In genomic region chr6:52253511-52254500, GRCm38 (mm10) we compare ENCODE assay signal across 8 mouse cellular contexts. TPM values are rescaled to one million over a fixed set of nuclear protein-coding genes. Genes with fewer than 3 reads are reported as not detected.
DNase-seq lines count a peak whose midpoint lies in the region; ATAC-seq and TF ChIP-seq lines count a peak whose summit lies in the region.
"Had no signal": no experiment of that assay in that cellular context is flagged by ENCODE, and none has a peak within 500 bp of the region (broad histone marks: within the 10 kb centered on the region; RNA-seq: fewer than 3 reads in every experiment).

No protein-coding gene starts in this region.

- TF ChIP-seq CTCF in small intestine, adult 2 months (IDR thresholded peaks at IDR 0.05; ENCODE audit: extremely low read depth, insufficient read length, insufficient replicate concordance, low read depth, low read length): no peak
- no peak for TF ChIP-seq CTCF in layer of hippocampus, adult 2 months (conservative IDR thresholded peaks at IDR 0.05)

- ATAC-seq in lung, embryonic 15.5 days (ENCODE audit: borderline replicate concordance, extremely low read depth, low FRiP score, low TSS enrichment): peak; percentile 23; the same call in 1 of the 2 replicates
- ATAC-seq in embryonic facial prominence, embryonic 11.5 days (replicated peaks; ENCODE audit: insufficient number of reproducible peaks, low FRiP score, low TSS enrichment, low read depth): no peak
- no peak for ATAC-seq in intestine, embryonic 16.5 days

- DNase-seq in lung, postnatal 25 days (ENCODE audit: low spot score): no peak
- peak; percentile 27 for DNase-seq in embryonic facial prominence, embryonic 11.5 days (ENCODE audit: low spot score)
- DNase-seq in thymus, postnatal 10 days (ENCODE audit: low spot score in 2 of 2): no peak
- DNase-seq in layer of hippocampus, adult 2 months (ENCODE audit: low spot score in 2 of 2): no peak
- DNase-seq: embryo, embryonic 11 days had no signal

- 1% methylated on average over 59 of the region's 59 CpGs for WGBS in lung, embryonic 15.5 days
- under 1% methylated on average over 59 of the region's 59 CpGs for WGBS in embryonic facial prominence, embryonic 11.5 days
- WGBS in intestine, embryonic 16.5 days: 3% methylated on average over 59 of the region's 59 CpGs
- WGBS in small intestine, adult 2 months: 4% methylated on average over 59 of the region's 59 CpGs

- no peak for TF ChIP-seq POLR2A in small intestine, adult 2 months (IDR thresholded peaks at IDR 0.05; ENCODE audit: low read depth, low read length)

- H3K4me3 ChIP-seq in lung, embryonic 15.5 days: no peak overlapping the region
- no peak overlapping the region for H3K4me3 ChIP-seq in embryonic facial prominence, embryonic 11.5 days (ENCODE audit: low read depth, low read length)
- 0 out of 2 replicates have a peak overlapping the region, but pooled peaks have one; percentile 2 for H3K4me3 ChIP-seq in intestine, embryonic 16.5 days (ENCODE audit: low read length)
- H3K4me3 ChIP-seq in small intestine, adult 2 months (ENCODE audit: low read depth, low read length): peak overlapping the region; percentile 28
- H3K4me3 ChIP-seq in layer of hippocampus, adult 2 months: no peak overlapping the region

- H3K27ac ChIP-seq in lung, embryonic 15.5 days: no peak overlapping the region
- no peak overlapping the region for H3K27ac ChIP-seq in embryonic facial prominence, embryonic 11.5 days (replicated peaks; ENCODE audit: low read depth, low read length)
- no peak overlapping the region for H3K27ac ChIP-seq in intestine, embryonic 16.5 days (ENCODE audit: low read length)
- no peak overlapping the region for H3K27ac ChIP-seq in small intestine, adult 2 months (ENCODE audit: insufficient read depth, low read depth, low read length)
- no peak overlapping the region for H3K27ac ChIP-seq in layer of hippocampus, adult 2 months

- no peak overlapping the region for H3K9ac ChIP-seq in lung, embryonic 15.5 days
- no peak overlapping the region for H3K9ac ChIP-seq in embryonic facial prominence, embryonic 11.5 days (replicated peaks; ENCODE audit: low read length)
- no peak overlapping the region for H3K9ac ChIP-seq in intestine, embryonic 16.5 days (ENCODE audit: low read depth, low read length)

- H3K36me3 ChIP-seq in lung, embryonic 15.5 days: no peaks in the 10 kb centered on the region
- no peaks in the 10 kb centered on the region for H3K36me3 ChIP-seq in embryonic facial prominence, embryonic 11.5 days (replicated peaks; ENCODE audit: control insufficient read depth, insufficient read depth, low read depth, low read length)
- no peaks in the 10 kb centered on the region for H3K36me3 ChIP-seq in intestine, embryonic 16.5 days (ENCODE audit: control insufficient read depth, insufficient read depth, low read length)
- no peaks in the 10 kb centered on the region for H3K36me3 ChIP-seq in small intestine, adult 2 months (ENCODE audit: control insufficient read depth, insufficient read depth, low read length)

- no peaks in the 10 kb centered on the region for H3K9me3 ChIP-seq in lung, embryonic 15.5 days
- no peaks in the 10 kb centered on the region for H3K9me3 ChIP-seq in embryonic facial prominence, embryonic 11.5 days (replicated peaks; ENCODE audit: control insufficient read depth, low read length)
- no peaks in the 10 kb centered on the region for H3K9me3 ChIP-seq in intestine, embryonic 16.5 days (ENCODE audit: control insufficient read depth, low read length)

- peaks cover 94% of the 10 kb centered on the region for H3K27me3 ChIP-seq in lung, embryonic 15.5 days
- peaks cover 81% of the 10 kb centered on the region for H3K27me3 ChIP-seq in embryonic facial prominence, embryonic 11.5 days (ENCODE audit: control insufficient read depth, insufficient read depth, low read length)
- peaks cover 58% of the 10 kb centered on the region for H3K27me3 ChIP-seq in intestine, embryonic 16.5 days (replicated peaks; ENCODE audit: control insufficient read depth, insufficient read depth, low read length)
- peaks cover 70% of the 10 kb centered on the region for H3K27me3 ChIP-seq in small intestine, adult 2 months (ENCODE audit: control insufficient read depth, insufficient read depth, low read length)

- peaks cover 9% of the 10 kb centered on the region for H3K4me1 ChIP-seq in lung, embryonic 15.5 days
- H3K4me1 ChIP-seq in embryonic facial prominence, embryonic 11.5 days (ENCODE audit: control insufficient read depth, insufficient read depth, low read length): no peaks in the 10 kb centered on the region; the same call in 1 of the 2 replicates
- no peaks in the 10 kb centered on the region for H3K4me1 ChIP-seq in intestine, embryonic 16.5 days (ENCODE audit: control insufficient read depth, insufficient read depth, low read length)
- peaks cover 2% of the 10 kb centered on the region; the same call in 1 of the 2 replicates for H3K4me1 ChIP-seq in small intestine, adult 2 months (ENCODE audit: control insufficient read depth, insufficient read depth, insufficient read length, low read length)

- 0 out of 2 replicates have a peak overlapping the region, but pooled peaks have one; percentile 2 for H3K4me2 ChIP-seq in lung, embryonic 15.5 days
- H3K4me2 ChIP-seq in embryonic facial prominence, embryonic 11.5 days (ENCODE audit: low read depth, low read length): no peak overlapping the region; the same call in 1 of the 2 replicates
- peak overlapping the region; percentile 14; the same call in 1 of the 2 replicates for H3K4me2 ChIP-seq in intestine, embryonic 16.5 days (ENCODE audit: low read depth, low read length)

RNA-seq across cellular contexts. Expression of gene Hoxa13, which starts 6.9 kb away (rescaled TPM):
- not detected in 2 replicates for polyA plus RNA-seq in lung, embryonic 15.5 days (2015; fragmentation: Nextera tagmentation; extraction: Ambion mirVana)
- not detected in 2 replicates for polyA plus RNA-seq in embryonic facial prominence, embryonic 11.5 days (2014; fragmentation: Nextera tagmentation; extraction: Ambion mirVana)
- 0.24 and 0.45 TPM in 2 replicates for polyA plus RNA-seq in intestine, embryonic 16.5 days (2015; fragmentation: Nextera tagmentation; extraction: Ambion mirVana)
- not detected in 2 replicates for polyA plus RNA-seq in small intestine, adult 2 months (2012; rRNA removed)
- not detected for total RNA-seq in layer of hippocampus, adult 2 months (2021)

RNA-seq across cellular contexts. Expression of gene Hoxa11, which starts 8.2 kb away (rescaled TPM):
- polyA plus RNA-seq in lung, embryonic 15.5 days (2015; fragmentation: Nextera tagmentation; extraction: Ambion mirVana): not detected in 2 replicates
- not detected in 2 replicates for polyA plus RNA-seq in embryonic facial prominence, embryonic 11.5 days (2014; fragmentation: Nextera tagmentation; extraction: Ambion mirVana)
- polyA plus RNA-seq in intestine, embryonic 16.5 days (2015; fragmentation: Nextera tagmentation; extraction: Ambion mirVana): 1.4 and 1.9 TPM in 2 replicates
- polyA plus RNA-seq in small intestine, adult 2 months (2012; rRNA removed): 0.04 TPM in 1 of 2 replicates, not detected in the other
- not detected for total RNA-seq in layer of hippocampus, adult 2 months (2021)

RNA-seq across cellular contexts. Expression of gene Hoxa10, which starts 13.2 kb away (rescaled TPM):
- 0.17 TPM in 1 of 2 replicates, not detected in the other for polyA plus RNA-seq in lung, embryonic 15.5 days (2015; fragmentation: Nextera tagmentation; extraction: Ambion mirVana)
- 0.20 TPM in 1 of 2 replicates, not detected in the other for polyA plus RNA-seq in embryonic facial prominence, embryonic 11.5 days (2014; fragmentation: Nextera tagmentation; extraction: Ambion mirVana)
- 8.6 and 10.0 TPM in 2 replicates for polyA plus RNA-seq in intestine, embryonic 16.5 days (2015; fragmentation: Nextera tagmentation; extraction: Ambion mirVana)
- 0.06 TPM in 1 of 2 replicates, not detected in the other for polyA plus RNA-seq in small intestine, adult 2 months (2012; rRNA removed)
- total RNA-seq in layer of hippocampus, adult 2 months (2021): not detected

RNA-seq across cellular contexts. Expression of gene Hoxa9, which starts 22.9 kb away (rescaled TPM):
- 0.16 and 0.29 TPM in 2 replicates for polyA plus RNA-seq in lung, embryonic 15.5 days (2015; fragmentation: Nextera tagmentation; extraction: Ambion mirVana)
- 0.11 and 0.56 TPM in 2 replicates for polyA plus RNA-seq in embryonic facial prominence, embryonic 11.5 days (2014; fragmentation: Nextera tagmentation; extraction: Ambion mirVana)
- 3.0 and 3.2 TPM in 2 replicates for polyA plus RNA-seq in intestine, embryonic 16.5 days (2015; fragmentation: Nextera tagmentation; extraction: Ambion mirVana)
- polyA plus RNA-seq in small intestine, adult 2 months (2012; rRNA removed): not detected in 2 replicates
- total RNA-seq in layer of hippocampus, adult 2 months (2021): not detected

RNA-seq across cellular contexts. Expression of gene Hoxa7, which starts 32.2 kb away (rescaled TPM):
- 4.9 and 5.5 TPM in 2 replicates for polyA plus RNA-seq in lung, embryonic 15.5 days (2015; fragmentation: Nextera tagmentation; extraction: Ambion mirVana)
- polyA plus RNA-seq in embryonic facial prominence, embryonic 11.5 days (2014; fragmentation: Nextera tagmentation; extraction: Ambion mirVana): 0.26 and 0.34 TPM in 2 replicates
- polyA plus RNA-seq in intestine, embryonic 16.5 days (2015; fragmentation: Nextera tagmentation; extraction: Ambion mirVana): 6.0 and 8.2 TPM in 2 replicates
- 0.04 and 2.5 TPM in 2 replicates for polyA plus RNA-seq in small intestine, adult 2 months (2012; rRNA removed)
- not detected for total RNA-seq in layer of hippocampus, adult 2 months (2021)

Comparison
In these comparisons a context has a peak if more than half of its experiments do, and no peak if none do; other contexts are left out.
1. H3K4me3 ChIP-seq: peak in intestine, embryonic 16.5 days (single experiment) and small intestine, adult 2 months (single experiment); none in lung, embryonic 15.5 days (single experiment), embryonic facial prominence, embryonic 11.5 days (single experiment) and layer of hippocampus, adult 2 months (single experiment).